Mouse (Mus musculus): ENCODE results near the gene Slco1c1.

The Slco1c1 gene

DNA sequence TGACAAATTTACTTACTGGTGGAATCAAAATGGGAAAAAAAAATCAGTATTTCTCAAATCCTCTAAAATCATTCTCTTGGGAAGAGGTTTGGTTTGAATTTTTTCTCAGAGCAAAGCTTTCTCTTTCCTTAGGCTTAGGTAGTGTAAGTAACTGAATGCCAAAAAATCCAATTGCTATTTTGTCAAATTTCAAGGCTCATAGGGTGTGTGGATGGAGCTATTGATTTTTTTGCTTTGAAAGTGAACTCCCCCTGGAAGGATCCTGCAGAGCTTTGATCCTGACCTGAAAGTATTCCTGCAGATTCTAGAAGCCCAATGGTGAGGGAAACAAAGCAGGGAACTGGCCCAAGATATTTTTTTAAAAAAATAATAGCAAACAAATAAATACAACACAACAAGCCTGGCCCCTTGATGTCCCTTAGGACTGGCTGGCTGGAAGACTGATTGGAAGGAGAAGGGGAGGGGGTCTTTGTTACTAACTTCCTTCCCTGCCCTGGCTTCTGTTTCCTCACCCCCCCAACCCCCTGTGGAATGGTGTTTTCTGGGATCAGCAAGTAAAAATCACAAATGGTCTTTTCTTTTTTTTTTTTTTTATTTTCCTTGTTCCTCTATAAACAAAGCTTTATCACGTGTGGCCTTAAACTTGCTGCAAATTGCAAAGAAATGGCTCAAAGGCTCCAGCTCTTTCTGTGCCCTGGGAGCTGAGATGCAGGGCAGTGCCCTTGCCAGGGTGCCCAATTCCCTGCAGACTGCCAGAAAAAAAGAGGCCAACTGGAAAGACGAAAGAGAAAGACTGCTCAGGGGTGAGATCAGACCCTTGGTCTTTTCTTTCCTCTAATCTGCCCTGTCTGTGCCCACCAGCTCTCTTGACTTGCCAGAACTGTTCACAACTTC, at the start of gene Slco1c1:
Gene Slco1c1 (plus strand): TSS at position 622 of the 894 bp plus-strand sequence.
- no peak for DNase-seq

DNA sequence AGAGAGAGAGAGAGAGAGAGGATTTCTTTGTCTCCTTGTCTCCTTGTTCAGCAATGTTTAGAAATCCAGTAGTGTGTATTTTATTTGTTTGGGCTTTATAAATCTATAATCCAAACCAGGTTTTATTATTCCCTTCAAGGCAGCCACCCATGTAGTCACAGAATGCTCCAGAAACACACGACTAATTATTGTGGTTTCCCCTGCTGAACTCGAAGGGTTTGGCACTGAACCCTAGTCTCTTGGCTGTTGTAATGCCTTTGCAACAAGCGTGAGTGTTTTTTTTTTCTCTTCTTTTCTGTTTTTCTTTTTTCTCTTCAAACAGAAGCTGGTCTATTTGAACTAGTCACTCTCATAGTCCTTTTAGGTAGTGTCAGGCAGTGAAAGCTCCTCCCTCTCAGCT, 49.5 kb upstream of the Slco1c1 start:
- DNase-seq: no peak

DNA sequence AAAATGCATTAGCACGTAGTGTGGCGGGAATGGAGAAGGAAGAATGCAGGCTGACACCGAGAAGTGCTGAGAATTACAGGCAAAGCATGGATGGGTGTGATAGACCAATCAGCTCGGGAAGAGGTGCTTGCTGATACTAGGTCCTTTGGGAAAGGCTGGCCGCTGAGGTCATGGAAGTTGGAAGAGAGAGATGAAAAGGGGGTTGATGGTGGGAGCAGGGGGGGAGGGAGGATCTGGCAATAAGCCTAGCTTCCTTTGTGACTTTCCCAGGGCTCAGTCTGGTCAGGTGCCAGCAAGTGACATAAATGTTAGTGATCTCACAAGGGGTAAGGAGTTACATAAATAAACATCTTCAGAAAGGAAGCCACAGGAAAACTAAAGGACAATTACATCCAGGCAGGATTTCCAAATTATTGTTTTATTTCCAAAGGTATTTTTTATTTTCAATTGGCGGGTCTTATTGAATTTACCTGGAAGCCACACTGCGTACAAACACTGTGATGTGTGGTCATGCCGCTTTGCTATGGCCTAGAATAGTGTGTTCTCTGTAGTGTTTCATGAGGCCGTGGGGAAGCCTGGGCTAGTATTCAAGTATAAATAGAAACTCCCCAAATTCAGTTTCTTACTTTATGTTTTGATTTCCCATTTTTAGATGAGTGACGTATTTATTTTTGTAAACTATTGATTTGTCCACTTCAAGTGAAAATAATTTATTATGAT, 38.7 kb upstream of the Slco1c1 start:
- DNase-seq: no peak

DNA sequence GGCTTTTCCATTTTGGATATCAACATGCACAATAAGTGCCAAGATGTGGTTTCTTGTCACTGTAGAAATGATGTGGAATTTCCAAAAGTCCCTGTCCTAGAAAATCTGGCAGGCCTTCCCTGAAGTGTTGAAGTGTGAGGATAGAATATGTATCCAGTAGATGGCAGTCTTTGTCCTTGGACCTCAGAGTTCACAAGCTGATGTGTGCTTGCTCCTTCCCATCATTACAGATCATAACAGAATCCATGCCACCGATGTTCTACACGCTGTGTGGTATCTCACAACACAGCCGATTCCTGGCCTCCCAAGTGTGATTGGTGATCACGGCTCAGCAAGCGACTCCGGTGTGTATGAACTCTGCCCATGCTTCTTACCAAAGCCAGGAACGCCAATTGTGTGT, 36.9 kb upstream of the Slco1c1 start:
- DNase-seq: no peak

DNA sequence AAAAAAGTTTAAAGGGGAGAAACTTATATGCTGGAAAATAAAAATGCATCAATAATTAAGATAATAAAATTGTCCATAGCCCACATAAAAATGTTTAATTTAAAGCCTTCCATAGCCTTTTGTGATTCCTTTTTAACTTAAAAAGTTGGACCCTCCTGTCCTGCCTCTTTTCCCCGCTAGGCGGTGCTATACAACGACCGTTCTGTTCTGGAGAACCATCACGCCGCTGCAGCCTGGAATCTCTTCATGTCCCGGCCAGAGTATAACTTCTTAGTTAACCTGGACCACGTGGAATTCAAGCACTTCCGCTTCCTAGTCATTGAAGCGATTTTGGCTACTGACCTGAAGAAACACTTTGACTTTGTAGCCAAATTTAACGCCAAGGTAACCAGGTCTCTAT, 35.5 kb upstream of the Slco1c1 start:
- DNase-seq: no peak

DNA sequence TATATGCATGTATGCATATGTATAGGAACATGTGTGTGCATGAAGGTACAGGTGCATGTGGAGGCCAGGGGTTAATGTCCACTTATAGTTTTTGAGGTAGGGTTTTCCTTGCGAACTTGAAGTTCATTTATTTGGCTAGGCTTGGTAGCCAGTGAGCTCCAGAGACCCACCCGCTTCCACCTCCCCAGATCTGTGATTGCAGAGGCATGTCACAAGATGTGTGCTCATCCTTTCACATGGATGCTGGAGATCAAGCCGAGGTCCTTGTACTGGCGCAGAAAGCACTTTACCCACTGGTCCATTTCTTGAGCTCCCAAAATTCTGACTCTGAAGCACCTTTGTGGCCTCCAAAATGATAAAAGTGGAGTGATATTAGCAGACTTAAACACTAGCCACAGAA, 29.3 kb upstream of the Slco1c1 start:
- DNase-seq: no peak

DNA sequence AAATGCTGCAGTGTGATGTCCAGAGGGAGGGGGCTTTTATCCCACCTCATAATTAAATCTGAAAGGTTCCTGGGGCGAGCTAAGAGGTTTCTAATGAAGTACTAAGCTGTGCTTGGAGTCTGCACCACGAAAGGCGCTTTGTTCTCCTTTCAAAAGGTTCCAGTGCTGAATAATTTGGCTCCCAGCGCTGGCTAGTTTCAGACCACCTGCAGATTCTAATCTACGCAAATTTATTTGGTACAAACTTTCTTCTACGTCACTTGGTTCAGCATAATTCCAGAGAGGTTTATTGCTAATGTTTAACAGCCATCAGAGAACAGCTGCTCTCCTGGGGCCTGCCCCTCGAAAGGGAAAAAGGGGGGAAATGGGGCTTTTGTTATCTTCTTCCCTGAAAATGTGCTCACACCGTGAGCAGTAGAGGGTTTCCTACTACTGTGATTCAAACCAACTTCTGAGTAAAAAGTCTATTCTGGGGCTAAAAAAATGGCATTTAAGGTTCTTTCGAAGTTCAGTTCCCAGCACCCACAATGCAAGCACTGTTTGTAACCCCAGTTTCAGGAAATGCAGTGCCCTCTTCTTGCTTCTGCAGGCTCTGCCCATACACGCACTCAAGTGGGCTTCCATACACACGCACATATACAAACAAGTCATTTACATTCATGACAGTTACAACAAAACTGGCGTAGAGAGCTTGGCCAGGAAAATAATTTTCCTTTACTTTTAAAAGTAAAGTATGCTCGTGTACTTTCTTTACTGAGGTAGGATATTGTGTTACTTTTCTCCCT, 28.3 kb upstream of the Slco1c1 start:
- no peak for DNase-seq

DNA sequence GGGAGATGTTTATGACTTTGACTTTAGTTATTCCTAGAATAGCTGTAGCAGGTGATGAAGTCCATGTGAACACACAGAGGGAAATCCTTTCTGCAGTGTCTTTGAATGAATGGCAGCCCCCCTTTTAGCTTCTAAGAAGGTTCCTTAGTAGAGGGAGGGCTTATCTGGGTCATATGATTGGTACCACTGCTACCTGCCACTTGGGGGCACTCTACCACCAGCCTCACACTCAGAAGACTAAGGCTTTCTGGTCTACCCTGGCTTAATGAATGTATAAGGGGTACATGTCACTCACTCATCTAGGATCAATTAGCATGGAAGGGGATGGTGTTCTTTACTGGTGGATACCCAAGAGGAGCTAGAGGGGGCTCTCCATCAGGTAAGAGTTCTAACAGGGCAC, 24.7 kb upstream of the Slco1c1 start:
- no peak for DNase-seq

DNA sequence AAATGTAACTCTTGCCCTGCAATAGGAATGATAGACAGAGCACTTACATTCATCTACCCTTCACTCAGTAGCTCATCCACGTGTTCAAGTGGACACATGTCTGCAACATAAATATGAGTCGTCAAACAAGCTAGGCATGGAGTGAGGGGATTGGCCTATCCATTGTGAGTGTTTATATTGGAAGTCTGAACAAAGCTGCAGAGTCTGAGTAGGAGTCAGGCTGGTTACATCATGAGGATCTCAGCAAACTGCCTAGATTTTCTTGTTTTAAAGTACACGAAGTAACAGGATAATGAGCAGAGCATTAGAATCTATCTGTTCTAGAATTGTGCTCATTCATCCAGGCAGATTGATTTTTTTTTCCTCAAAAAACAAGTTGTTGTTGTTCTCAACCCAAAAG, 23.0 kb upstream of the Slco1c1 start:
- DNase-seq: no peak

DNA sequence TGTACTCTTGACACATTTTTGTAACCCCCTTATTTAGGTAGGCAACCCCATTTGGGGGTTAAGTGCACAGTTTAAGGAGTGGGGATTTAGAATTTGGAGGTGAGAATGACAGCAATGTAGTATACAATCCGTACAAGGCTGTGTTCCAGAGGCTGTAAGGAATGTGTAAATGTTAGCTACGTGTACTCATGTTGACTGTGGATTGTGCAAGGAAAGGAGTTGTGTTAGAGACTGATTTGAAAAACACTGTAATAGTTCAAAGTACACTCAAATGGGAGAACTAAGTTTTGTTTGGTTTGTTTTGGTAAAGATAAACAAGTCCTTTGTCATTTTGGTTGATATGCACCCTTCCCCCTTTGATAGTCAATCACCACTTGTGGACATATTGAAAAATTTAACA, 1.6 kb upstream of the Slco1c1 start:
- DNase-seq: no peak

DNA sequence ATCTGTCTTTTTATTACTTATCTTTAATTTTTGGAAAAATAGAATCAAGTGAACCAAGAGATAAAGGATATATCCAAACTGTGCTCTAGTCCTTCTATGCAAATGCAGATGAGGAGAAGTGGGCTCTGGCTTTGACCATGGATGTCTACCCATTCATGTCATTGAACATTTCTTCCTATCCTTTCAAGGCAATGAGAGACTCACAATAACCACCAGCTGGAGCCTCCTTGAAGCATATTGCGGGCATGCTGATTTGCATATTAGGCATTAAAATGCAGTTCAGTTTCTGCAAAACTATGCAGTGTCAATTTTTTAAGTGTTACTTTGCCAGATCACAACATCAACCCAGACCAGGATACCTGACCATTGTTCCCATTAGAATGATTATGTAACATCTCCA, 1.6 kb downstream of the Slco1c1 start:
- DNase-seq: no peak

DNA sequence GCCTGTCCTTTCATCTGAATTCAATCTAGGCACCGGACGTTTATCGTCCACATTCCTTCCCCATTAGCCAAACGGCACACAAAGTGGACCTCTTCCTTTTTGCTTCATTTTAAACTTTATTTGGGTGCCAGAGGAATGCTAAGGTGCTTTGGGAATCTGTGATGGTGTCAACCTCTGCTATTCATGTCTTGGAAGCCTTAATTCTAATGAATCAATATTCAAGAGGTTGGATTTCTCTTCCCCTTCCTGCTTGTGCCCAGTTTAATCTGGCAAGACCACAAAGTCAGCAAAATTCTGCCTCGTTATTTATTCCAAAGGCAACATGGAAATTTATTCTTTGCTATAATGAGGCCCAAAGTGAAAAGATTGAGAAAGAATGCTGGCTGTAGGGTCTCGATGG, 6.7 kb downstream of the Slco1c1 start:
- DNase-seq: no peak

DNA sequence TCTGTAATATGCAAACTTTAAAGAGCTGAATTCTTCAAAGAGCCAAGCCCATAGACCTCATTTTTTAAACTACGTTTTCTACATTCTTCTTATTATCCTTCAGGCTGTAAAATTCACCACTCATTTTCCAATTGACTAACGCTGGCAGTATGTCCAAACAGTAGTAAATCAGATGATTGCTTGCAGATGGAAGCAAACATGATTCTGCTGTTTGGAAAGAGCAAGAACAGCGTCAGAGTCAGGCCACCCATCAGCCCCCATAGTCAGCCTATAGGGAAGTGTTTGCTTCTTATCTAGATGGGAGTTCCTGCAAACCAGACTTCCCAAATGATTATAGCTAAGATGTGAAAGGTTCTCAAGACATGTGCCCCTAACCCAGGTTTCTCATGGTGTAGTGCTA, 13.1 kb downstream of the Slco1c1 start:
- no peak for DNase-seq

DNA sequence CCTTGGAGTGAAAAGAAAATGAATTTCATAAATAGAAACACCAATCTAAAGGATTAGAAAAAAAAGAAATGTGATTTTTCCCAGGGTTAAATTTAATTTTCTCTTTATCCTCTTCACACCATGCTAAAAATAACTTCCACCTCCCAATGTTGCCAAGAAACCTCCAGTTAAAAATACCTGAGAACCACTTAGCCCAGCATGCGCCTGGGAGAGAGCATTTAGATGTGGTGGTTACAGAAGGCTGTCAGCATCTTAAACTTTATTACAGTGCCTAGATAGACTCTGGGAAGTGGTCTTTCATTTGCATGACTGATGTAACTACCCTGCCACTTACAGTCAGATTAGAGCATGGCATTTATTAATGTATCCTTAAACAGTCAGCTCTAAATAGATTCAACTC, 17.0 kb downstream of the Slco1c1 start:
- DNase-seq: no peak

DNA sequence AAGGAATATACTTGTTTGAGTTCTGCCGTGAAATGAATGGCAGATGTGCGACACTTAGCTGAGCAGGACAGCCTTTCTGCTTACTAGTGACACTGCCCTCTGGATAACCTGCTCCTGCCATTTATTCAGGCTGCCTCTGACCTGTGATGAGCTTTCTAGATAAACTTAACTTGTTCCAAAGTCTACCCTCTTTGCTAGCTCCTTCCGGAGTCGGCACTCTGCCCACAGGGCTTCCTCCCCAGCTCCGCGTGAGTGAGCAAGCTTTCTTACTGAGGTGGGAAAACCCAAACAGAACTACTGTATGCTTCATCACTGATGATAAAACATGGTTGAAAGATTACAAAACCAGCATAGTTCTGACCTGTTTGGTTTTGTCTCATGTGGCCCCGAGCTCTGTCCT, 19.2 kb downstream of the Slco1c1 start:
- no peak for DNase-seq

DNA sequence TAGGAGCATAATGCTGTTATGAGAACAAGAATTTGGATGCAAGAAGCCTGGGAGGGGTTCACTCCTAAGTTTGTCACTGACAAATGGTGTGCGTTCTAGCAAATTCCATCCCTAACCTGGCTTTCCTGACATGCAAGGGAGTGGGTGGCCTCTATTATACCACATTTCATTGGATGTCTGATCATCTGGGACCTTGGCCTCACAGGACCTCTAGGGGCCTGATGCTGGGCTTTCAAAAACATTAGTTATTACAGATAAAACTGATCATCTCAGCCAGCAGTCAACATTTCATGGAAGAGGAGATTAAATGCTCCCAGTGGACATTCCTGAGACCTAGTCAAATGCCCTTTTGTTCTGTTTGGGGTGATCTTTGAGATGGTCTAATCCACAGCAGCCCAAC, 34.0 kb downstream of the Slco1c1 start:
- no peak for DNase-seq

DNA sequence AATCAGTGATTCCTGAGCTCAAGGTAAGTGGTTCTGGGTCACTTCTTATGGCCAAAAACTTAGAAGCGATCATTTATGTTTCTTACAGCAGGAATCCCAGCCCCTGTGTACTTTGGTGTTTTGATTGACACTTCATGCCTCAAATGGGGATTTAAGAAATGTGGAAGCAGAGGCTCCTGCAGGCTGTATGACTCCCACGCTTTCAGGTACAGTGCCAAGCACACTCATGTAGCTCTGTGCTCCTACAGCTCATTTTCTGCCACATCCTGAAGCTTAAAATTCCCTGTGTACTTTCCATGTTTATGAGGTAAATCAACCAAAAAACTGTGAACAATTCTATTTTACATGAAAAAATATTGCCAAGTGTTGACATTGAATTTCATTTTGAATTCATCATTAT, 43.2 kb downstream of the Slco1c1 start:
- no peak for DNase-seq

DNA sequence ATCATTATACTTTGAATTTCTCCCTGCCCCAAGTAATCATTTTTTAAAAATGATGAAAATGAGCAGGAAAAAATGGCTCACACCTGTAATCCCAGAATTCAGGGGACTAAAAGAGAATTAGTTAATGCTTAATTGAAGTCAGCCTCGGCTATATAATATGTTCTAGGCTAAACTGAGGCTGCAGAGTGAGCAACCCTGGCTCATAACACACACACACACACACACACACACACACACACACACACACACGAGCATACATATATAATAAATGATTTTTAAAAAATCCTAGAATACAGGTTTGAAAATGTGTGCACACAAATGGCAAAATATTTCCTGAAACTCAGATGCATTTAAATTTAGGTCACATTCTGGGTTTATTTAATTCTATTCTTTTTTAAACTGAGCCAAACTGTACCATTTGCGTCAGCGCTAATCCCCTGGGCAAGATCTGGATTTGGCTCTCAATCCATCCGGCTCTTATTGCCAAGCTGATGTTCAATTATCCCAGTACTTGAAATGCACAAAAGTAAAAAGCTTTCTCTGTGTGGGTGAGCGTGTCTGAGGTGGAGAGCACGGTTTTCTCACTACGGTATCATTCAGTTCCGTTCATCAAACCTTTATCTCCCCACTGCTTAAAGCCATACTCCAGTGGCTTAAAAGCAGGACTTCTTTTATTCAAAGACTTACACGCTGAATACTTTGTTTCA, 43.8 kb downstream of the Slco1c1 start:
- DNase-seq: no peak

DNA sequence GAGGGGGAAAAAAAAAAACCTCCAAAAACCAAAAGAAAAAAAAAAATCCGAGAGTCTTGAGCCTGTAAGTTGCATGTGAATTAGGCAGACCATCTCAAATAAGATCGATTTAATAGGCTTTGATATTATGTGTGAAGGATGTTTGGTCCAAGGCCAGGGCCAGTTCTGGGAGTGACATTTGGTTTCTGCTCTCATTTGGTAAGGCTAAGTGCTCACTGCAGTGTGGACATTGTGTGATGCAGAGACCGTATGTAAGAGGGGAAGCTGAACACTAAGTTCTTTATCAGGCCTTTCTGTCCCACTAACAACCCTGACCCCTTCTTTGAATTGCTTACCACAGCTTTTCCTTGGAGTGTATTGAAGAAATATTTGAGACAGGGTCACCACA, 44.4 kb downstream of the Slco1c1 start:
- no peak for DNase-seq

DNA sequence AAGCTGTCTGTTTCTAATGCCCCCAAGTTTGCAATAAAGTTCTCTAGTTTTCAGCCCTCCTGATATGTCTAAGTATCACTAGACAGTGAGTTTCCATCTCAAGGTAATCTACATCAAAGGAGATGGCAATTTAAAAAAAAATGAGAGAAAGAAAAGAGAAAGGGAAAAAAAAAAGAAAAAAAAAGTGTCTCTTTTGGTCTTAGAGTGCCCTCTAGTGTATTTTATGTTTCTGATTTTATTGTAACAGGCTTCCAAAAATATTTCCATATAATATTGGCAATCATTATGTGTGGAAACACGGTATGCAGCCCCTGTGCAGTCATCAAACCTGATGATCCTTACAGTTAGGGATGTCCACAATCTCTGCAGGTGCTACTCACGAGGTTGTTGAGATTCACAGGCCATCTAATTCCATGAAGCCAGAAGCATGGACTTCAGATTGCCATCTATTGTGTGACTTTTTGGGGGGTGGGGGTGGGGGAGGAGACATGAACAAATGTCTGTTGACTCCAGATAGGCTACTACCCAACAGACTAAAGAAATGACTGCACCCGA, 52.6 kb downstream of the Slco1c1 start:
- no peak for DNase-seq

DNA sequence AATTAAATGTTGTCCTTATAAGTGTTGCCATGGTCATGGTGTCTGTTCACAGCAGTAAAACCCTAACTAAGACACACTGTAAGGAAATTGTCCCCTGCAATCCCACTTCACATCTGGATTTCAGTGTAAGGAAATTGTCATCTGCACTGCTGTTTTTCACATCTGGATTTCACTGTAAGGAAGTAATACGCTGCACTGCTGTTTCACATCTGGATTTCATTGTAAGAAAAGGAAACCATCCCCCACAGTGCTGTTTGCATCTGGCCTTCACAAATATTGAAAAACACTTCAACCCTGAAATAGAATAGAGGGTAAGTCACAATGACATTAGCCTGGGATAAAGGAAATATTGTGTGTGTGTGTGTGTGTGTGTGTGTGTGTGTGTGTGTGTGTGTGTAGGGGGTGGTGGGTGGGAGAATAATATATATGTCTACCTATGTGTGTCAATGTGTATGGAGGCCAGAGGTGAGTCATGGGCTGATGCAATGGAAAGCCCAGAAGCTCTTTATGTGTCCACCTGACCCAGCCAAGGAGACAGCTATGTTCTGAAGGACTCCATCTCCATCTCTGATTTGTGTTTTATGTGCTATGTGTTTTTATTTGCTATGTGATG, 60.7 kb downstream of the Slco1c1 start:
- DNase-seq: no peak

DNA sequence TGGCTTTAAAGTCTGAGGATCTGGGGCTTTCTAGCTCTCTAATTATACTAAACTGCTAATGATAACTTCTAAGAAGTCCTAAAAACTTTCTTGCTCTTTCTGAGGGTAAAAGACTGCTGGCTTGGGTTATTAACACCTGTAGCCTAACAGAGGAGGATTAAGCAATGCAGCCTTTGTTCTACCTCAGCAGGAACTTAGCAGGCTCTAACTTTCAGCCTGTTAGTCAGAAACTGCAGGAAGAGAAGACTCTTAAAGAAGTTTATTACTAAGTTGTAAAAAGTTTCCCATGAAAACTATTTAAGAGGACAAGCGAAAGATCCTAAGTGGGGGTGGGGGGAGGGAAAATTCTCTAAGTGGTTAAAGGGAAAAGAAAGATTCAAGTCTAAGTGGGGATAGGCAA, 65.8 kb downstream of the Slco1c1 start:
- DNase-seq: no peak
